Mouse (Mus musculus): ENCODE data around the gene Cacna1c. TPM values are rescaled to one million over a fixed set of nuclear protein-coding genes. Genes with fewer than 3 reads are reported as not detected.

Cacna1c gene
- polyA plus RNA-seq, 1 experiment from 2014 or later: 9.8 TPM

- Histone ChIP-seq H3K27me3 (ENCODE audit: control insufficient read depth, insufficient read depth, low read length) (no peaks in the 10 kb centered on the region), H3K27ac (ENCODE audit: low read length) (no peak overlapping the region), H3K9me3 (ENCODE audit: control insufficient read depth, low read depth, low read length) (no peaks in the 10 kb centered on the region), H3K4me3 (ENCODE audit: low read depth, low read length) (no peak overlapping the region), H3K4me1 (ENCODE audit: control insufficient read depth, insufficient read depth, low read length) (no peaks in the 10 kb centered on the region), H3K4me2 (replicated peaks; ENCODE audit: low read depth, low read length) (no peak overlapping the region), H3K36me3 (ENCODE audit: control insufficient read depth, insufficient read depth, low read length) (peaks cover 6% of the 10 kb centered on the region), H3K9ac (replicated peaks; ENCODE audit: low read depth, low read length) (no peak overlapping the region)
- ATAC-seq (ENCODE audit: insufficient number of reproducible peaks, insufficient read depth, low FRiP score, low read depth): no peak
- 50% methylated on average over 3 of the region's 3 CpGs for WGBS
These were observed 12.4 kb downstream of the Cacna1c start for GRCm38 (mm10) chr6:119183781-119184180.

GRCm38 (mm10) chr6:119182211-119182610 lies 14.0 kb downstream of the Cacna1c start:
- no peak overlapping the region for H3K4me3 ChIP-seq (ENCODE audit: low read depth, low read length)
- H3K9ac ChIP-seq (replicated peaks; ENCODE audit: low read depth, low read length): no peak overlapping the region
- H3K27me3 ChIP-seq (ENCODE audit: control insufficient read depth, insufficient read depth, low read length): no peaks in the 10 kb centered on the region
- no peak for ATAC-seq (ENCODE audit: insufficient number of reproducible peaks, insufficient read depth, low FRiP score, low read depth)
- peaks cover 6% of the 10 kb centered on the region for H3K36me3 ChIP-seq (ENCODE audit: control insufficient read depth, insufficient read depth, low read length)
- 86% methylated on average over 9 of the region's 9 CpGs for WGBS
- H3K4me2 ChIP-seq (replicated peaks; ENCODE audit: low read depth, low read length): no peak overlapping the region
- H3K4me1 ChIP-seq (ENCODE audit: control insufficient read depth, insufficient read depth, low read length): no peaks in the 10 kb centered on the region
- no peak overlapping the region for H3K27ac ChIP-seq (ENCODE audit: low read length)
- no peaks in the 10 kb centered on the region for H3K9me3 ChIP-seq (ENCODE audit: control insufficient read depth, low read depth, low read length)

GRCm38 (mm10) chr6:119180188-119180587 lies 16.0 kb downstream of the Cacna1c start:
- WGBS: 94% methylated on average over 2 of the region's 2 CpGs
- no peaks in the 10 kb centered on the region; the same call in 1 of the 2 replicates for H3K4me1 ChIP-seq (ENCODE audit: control insufficient read depth, insufficient read depth, low read length)
- no peak for ATAC-seq (ENCODE audit: insufficient number of reproducible peaks, insufficient read depth, low FRiP score, low read depth)

GRCm38 (mm10) chr6:119177101-119177500 lies 19.1 kb downstream of the Cacna1c start:
- WGBS: 62% methylated on average over 8 of the region's 8 CpGs
- no peak for ATAC-seq (ENCODE audit: insufficient number of reproducible peaks, insufficient read depth, low FRiP score, low read depth)
- Histone ChIP-seq H3K4me2 (replicated peaks; ENCODE audit: low read depth, low read length) (no peak overlapping the region; the same call in 1 of the 2 replicates), H3K4me1 (ENCODE audit: control insufficient read depth, insufficient read depth, low read length) (no peaks in the 10 kb centered on the region; the same call in 1 of the 2 replicates), H3K27me3 (ENCODE audit: control insufficient read depth, insufficient read depth, low read length) (no peaks in the 10 kb centered on the region), H3K9ac (replicated peaks; ENCODE audit: low read depth, low read length) (no peak overlapping the region), H3K36me3 (ENCODE audit: control insufficient read depth, insufficient read depth, low read length) (no peaks in the 10 kb centered on the region), H3K27ac (ENCODE audit: low read length) (no peak overlapping the region), H3K4me3 (ENCODE audit: low read depth, low read length) (no peak overlapping the region), H3K9me3 (ENCODE audit: control insufficient read depth, low read depth, low read length) (no peaks in the 10 kb centered on the region)

More at GRCm38 (mm10) chr6:119180188-119180587, 16.0 kb downstream of the Cacna1c start:
- H3K4me2 ChIP-seq (replicated peaks; ENCODE audit: low read depth, low read length): no peak overlapping the region
- no peaks in the 10 kb centered on the region for H3K27me3 ChIP-seq (ENCODE audit: control insufficient read depth, insufficient read depth, low read length)
- H3K36me3 ChIP-seq (ENCODE audit: control insufficient read depth, insufficient read depth, low read length): peaks cover 6% of the 10 kb centered on the region
- H3K9me3 ChIP-seq (ENCODE audit: control insufficient read depth, low read depth, low read length): no peaks in the 10 kb centered on the region
- no peak overlapping the region for H3K27ac ChIP-seq (ENCODE audit: low read length)
- H3K9ac ChIP-seq (replicated peaks; ENCODE audit: low read depth, low read length): no peak overlapping the region
- no peak overlapping the region for H3K4me3 ChIP-seq (ENCODE audit: low read depth, low read length)

- peak overlapping the region; percentile 60 for H3K4me2 ChIP-seq (replicated peaks; ENCODE audit: low read depth, low read length)
- 66% methylated on average over 7 of the region's 7 CpGs for WGBS
- ATAC-seq (ENCODE audit: insufficient number of reproducible peaks, insufficient read depth, low FRiP score, low read depth): no peak
These were observed 20.1 kb downstream of the Cacna1c start for GRCm38 (mm10) chr6:119176103-119176502.

GRCm38 (mm10) chr6:119175078-119175853 lies 21.0 kb downstream of the Cacna1c start, which contains the start of gene Dcp1b:
TSS of gene Dcp1b (plus strand) at chr6:119175253.
- Histone ChIP-seq H3K9me3 (ENCODE audit: control insufficient read depth, low read depth, low read length) (no peaks in the 10 kb centered on the region), H3K27ac (ENCODE audit: low read length) (peak within 1 kb of the TSS; percentile 91), H3K27me3 (ENCODE audit: control insufficient read depth, insufficient read depth, low read length) (no peaks in the 10 kb centered on the region), H3K9ac (replicated peaks; ENCODE audit: low read depth, low read length) (peak within 1 kb of the TSS; percentile 58), H3K4me2 (replicated peaks; ENCODE audit: low read depth, low read length) (peak within 1 kb of the TSS; percentile 60), H3K4me3 (ENCODE audit: low read depth, low read length) (peak within 1 kb of the TSS; percentile 90), H3K4me1 (ENCODE audit: control insufficient read depth, insufficient read depth, low read length) (no peaks in the 10 kb centered on the region; the same call in 1 of the 2 replicates), H3K36me3 (ENCODE audit: control insufficient read depth, insufficient read depth, low read length) (no peaks in the 10 kb centered on the region)
- peak; percentile 95 for ATAC-seq (ENCODE audit: insufficient number of reproducible peaks, insufficient read depth, low FRiP score, low read depth)
- WGBS: under 1% methylated on average over 65 of the region's 65 CpGs

More at GRCm38 (mm10) chr6:119176103-119176502, 20.1 kb downstream of the Cacna1c start:
- H3K27ac ChIP-seq (ENCODE audit: low read length): no peak overlapping the region
- peak overlapping the region; percentile 58; the same call in 1 of the 2 replicates for H3K9ac ChIP-seq (replicated peaks; ENCODE audit: low read depth, low read length)
- H3K4me3 ChIP-seq (ENCODE audit: low read depth, low read length): peak overlapping the region; percentile 90
- H3K4me1 ChIP-seq (ENCODE audit: control insufficient read depth, insufficient read depth, low read length): no peaks in the 10 kb centered on the region; the same call in 1 of the 2 replicates
- H3K36me3 ChIP-seq (ENCODE audit: control insufficient read depth, insufficient read depth, low read length): no peaks in the 10 kb centered on the region
- no peaks in the 10 kb centered on the region for H3K9me3 ChIP-seq (ENCODE audit: control insufficient read depth, low read depth, low read length)
- no peaks in the 10 kb centered on the region for H3K27me3 ChIP-seq (ENCODE audit: control insufficient read depth, insufficient read depth, low read length)

- Histone ChIP-seq H3K36me3 (ENCODE audit: control insufficient read depth, insufficient read depth, low read length) (no peaks in the 10 kb centered on the region), H3K27ac (ENCODE audit: low read length) (no peak overlapping the region; the same call in 1 of the 2 replicates), H3K9me3 (ENCODE audit: control insufficient read depth, low read depth, low read length) (no peaks in the 10 kb centered on the region), H3K9ac (replicated peaks; ENCODE audit: low read depth, low read length) (no peak overlapping the region), H3K4me1 (ENCODE audit: control insufficient read depth, insufficient read depth, low read length) (no peaks in the 10 kb centered on the region; the same call in 1 of the 2 replicates), H3K4me2 (replicated peaks; ENCODE audit: low read depth, low read length) (peak overlapping the region; percentile 45), H3K27me3 (ENCODE audit: control insufficient read depth, insufficient read depth, low read length) (no peaks in the 10 kb centered on the region), H3K4me3 (ENCODE audit: low read depth, low read length) (peak overlapping the region; percentile 90)
- 52% methylated on average over 12 of the region's 12 CpGs for WGBS
- ATAC-seq (ENCODE audit: insufficient number of reproducible peaks, insufficient read depth, low FRiP score, low read depth): no peak
These were observed 21.7 kb downstream of the Cacna1c start for GRCm38 (mm10) chr6:119174307-119175074.

DNA sequence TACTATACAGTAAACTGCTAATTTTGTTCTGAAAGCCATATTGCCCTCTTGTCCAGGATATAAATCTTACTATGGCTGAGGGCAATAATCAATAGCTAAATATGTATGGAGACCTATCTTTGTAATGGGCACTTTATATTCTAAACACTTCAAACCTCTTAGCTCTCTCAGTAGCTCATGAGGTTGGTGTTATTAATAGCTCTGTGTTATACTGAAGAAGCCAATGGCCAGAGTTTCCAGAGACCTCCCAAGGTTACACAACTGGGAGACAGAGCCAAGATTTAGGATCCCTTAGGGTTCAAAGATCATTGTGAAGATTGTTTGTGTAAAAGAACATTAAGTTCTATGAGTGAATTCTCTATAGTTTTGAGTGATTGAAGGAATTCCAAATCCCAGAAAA lies 30.5 kb downstream of the Cacna1c start:
- Histone ChIP-seq H3K4me3 (ENCODE audit: low read depth, low read length) (no peak overlapping the region), H3K4me1 (ENCODE audit: control insufficient read depth, insufficient read depth, low read length) (no peaks in the 10 kb centered on the region), H3K4me2 (replicated peaks; ENCODE audit: low read depth, low read length) (no peak overlapping the region), H3K36me3 (ENCODE audit: control insufficient read depth, insufficient read depth, low read length) (no peaks in the 10 kb centered on the region), H3K9me3 (ENCODE audit: control insufficient read depth, low read depth, low read length) (no peaks in the 10 kb centered on the region), H3K27ac (ENCODE audit: low read length) (no peak overlapping the region), H3K27me3 (ENCODE audit: control insufficient read depth, insufficient read depth, low read length) (no peaks in the 10 kb centered on the region), H3K9ac (replicated peaks; ENCODE audit: low read depth, low read length) (no peak overlapping the region)
- no peak for ATAC-seq (ENCODE audit: insufficient number of reproducible peaks, insufficient read depth, low FRiP score, low read depth)

Data from stomach, embryonic 14.5 days (tissue).